Mouse (Mus musculus): ENCODE measurements around the gene Serinc5.

The Serinc5 gene

GRCm38 (mm10) chr13:92665008-92665407 is 54.1 kb downstream of the Serinc5 start:
- DNase-seq (ENCODE audit: low read depth, low spot score): no peak

DNA sequence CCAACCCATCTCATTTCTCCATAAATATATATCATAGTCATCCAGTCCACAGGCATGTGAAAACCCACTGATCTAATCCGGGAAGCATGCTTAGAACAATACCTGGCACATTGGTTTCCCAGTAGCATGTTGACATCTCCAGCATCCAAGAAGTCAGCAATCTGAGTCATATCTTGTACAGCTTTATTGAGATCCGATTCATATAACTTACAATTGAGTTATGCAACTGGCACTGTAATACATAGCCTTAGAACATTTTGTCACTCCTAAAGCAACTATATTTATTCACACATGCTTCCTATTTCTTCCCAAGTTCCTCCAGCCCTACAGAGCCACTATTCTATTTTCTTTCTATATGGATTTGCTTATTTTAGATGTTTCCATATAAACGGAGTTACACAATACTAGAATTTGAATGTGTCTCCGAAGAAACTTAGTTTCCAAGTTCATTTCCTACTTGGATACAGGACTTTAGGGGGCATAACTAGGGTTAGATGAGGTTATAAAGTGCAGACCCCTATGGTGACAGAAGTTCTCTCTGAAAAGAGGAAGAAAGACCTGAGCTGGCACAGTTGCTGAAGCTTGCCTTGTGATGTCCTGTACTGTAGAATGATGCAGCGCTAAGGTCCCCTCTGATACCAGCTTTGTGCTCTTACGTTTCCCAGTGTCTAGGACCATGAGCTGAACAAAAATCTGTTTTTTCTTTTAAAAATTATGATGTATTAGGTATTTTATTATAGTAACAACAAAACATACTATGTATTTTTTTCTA is 57.5 kb downstream of the Serinc5 start:
- DNase-seq (ENCODE audit: low read depth, low spot score): no peak

GRCm38 (mm10) chr13:92671727-92672126 is 60.8 kb downstream of the Serinc5 start:
- no peak for DNase-seq (ENCODE audit: low read depth, low spot score)

GRCm38 (mm10) chr13:92674676-92675075 is 63.8 kb downstream of the Serinc5 start:
- DNase-seq (ENCODE audit: low read depth, low spot score): no peak

- no peak for DNase-seq (ENCODE audit: low read depth, low spot score)
Measured at GRCm38 (mm10) chr13:92675308-92675707, 64.4 kb downstream of the Serinc5 start.

DNA sequence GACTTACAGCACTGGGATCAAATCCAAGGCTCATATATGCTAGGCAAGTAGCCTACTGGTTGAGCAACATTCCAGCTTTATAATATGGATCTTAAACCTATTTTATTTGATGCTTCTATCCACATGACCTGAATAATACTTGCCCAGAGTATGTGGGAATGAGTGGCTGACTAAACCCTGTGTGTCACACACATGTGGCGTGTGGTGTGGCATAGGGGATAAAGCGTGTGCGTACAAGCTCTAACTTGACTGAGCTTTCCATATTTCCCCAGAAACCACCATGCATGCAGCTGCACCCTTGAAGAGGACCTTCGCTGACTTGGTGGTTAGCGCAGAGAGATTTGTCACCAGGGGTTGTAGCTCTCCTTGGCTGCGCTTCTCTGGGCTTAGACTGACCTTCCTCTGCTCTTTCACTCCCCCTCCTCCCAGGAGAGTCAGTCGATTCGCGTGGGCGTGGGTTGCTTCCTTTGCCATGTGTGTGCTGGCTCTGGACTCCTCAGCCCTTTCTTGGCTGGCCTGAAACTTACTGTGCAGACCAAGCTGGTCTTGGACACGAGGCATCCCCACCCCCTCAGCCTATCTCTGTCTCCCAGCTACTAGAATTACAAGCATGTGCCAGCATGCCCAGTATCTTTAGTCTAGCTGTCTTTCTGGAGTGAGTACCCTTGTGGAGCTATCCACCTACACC is 65.2 kb downstream of the Serinc5 start:
- no peak for DNase-seq (ENCODE audit: low read depth, low spot score)

DNA sequence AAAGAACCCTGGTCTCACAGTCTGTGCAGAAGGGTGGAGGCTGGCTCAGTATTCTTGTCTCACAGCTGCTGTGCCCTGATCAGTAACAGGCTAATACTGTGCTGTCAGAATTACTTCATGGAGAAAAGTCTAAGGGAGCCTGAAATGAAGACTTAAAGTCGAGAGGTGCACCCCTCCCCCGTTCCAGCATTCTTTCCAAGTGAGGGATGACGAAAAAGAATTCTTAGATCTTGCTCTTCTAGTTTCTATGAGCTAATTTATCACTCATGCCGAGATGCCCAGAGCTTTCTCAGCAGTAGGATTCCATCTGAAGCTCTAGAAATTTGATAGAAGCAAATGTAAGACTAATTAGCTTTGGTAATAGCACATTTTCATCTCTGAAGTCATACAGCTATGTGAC is 66.8 kb downstream of the Serinc5 start:
- no peak for DNase-seq (ENCODE audit: low read depth, low spot score)

- DNase-seq (ENCODE audit: low read depth, low spot score): no peak
Measured at GRCm38 (mm10) chr13:92679661-92680060, 68.8 kb downstream of the Serinc5 start.

DNA sequence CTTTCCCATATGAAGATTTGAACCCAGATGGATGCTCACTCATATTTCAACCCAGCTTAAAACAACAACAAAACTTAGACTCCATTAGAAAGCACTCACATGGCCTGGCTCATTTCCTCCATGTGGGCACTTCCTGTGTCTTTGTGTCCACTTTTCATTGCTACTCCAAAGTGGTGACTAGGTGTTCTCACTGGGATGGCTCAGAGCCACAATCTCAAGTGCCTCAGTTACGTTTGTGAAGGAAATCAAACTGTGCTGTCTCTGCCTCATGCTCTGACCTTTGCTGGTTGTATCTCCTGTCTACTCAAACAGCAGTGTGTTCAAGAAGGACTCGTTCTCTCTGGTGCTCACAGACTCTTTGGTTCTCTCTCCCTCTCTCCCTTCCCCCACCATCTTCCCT is 70.7 kb downstream of the Serinc5 start:
- DNase-seq (ENCODE audit: low read depth, low spot score): no peak

- DNase-seq (ENCODE audit: low read depth, low spot score): no peak
Measured at GRCm38 (mm10) chr13:92682833-92683232, 71.9 kb downstream of the Serinc5 start.

- no peak for DNase-seq (ENCODE audit: low read depth, low spot score)
Measured at GRCm38 (mm10) chr13:92683464-92683863, 72.6 kb downstream of the Serinc5 start.

- no peak for DNase-seq (ENCODE audit: low read depth, low spot score)
Measured at GRCm38 (mm10) chr13:92684310-92684709, 73.4 kb downstream of the Serinc5 start.

- no peak for DNase-seq (ENCODE audit: low read depth, low spot score)
Measured at GRCm38 (mm10) chr13:92685273-92685672, 74.4 kb downstream of the Serinc5 start.

DNA sequence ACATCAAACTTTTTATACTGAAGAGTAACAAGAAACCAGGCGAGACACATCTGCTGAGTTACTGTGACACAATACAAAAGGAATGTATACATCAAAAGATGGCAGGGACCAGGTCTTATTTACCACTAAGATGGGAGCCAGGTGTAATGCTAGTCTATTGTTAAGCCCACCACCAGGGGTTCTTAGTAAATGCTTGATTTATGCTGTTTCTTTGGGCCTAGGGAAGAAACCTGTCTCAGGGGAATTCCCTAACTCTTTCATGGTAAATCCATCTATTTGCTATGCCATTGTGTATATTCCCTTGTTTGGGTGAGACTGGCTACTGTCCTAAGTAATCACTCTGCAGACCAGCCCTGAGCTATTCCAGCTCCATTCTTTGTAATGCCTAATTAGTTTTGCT is 76.3 kb downstream of the Serinc5 start:
- peak; percentile 76 for DNase-seq (ENCODE audit: low read depth, low spot score)

DNA sequence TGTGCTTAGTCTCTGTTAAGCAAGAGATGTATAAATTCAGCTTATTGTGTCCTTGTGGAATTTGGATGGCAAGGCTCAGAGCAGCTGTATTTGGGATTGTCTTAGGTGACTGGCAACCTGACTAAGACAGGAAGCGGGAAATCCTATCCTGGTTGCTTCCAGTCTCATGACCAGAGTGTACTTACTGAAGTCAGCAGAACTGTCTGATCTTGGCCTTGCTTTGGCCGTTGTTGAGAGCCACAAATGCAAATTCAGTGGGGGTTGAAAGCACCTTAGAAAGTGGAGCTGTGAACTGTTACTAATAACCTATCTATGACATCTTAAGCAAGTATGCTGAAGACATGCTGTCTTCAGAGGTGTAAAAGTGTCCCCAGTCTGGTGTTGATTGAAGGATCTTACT is 78.2 kb downstream of the Serinc5 start:
- no peak for DNase-seq (ENCODE audit: low read depth, low spot score)

GRCm38 (mm10) chr13:92693866-92694550 is 83.1 kb downstream of the Serinc5 start:
- no peak for DNase-seq (ENCODE audit: low read depth, low spot score)

GRCm38 (mm10) chr13:92696491-92696939 is 85.6 kb downstream of the Serinc5 start:
- DNase-seq (ENCODE audit: low read depth, low spot score): no peak

- DNase-seq (ENCODE audit: low read depth, low spot score): no peak
Measured at GRCm38 (mm10) chr13:92697141-92697540, 86.2 kb downstream of the Serinc5 start.

- DNase-seq (ENCODE audit: low read depth, low spot score): peak; percentile 63
Measured at GRCm38 (mm10) chr13:92698781-92699180, 87.9 kb downstream of the Serinc5 start.

DNA sequence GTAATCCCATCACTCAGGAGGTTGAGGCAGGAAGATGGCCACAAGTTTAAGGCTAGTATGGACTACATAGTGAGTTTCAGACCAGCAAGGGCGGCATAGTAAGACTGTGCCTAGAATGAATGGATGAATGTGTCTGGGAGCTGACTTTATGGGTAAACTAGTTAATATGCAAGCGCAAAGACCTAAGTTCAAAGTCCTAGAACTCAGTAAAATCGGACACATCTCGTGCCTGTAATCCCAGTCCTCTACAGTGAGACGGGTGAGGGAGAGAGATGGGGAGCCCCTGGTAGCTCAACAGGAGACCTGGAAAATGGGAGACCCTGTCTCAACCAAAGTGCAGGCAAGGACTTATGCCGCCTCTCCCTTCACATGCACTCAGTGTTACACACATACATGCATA is 88.5 kb downstream of the Serinc5 start:
- no peak for DNase-seq (ENCODE audit: low read depth, low spot score)

DNA sequence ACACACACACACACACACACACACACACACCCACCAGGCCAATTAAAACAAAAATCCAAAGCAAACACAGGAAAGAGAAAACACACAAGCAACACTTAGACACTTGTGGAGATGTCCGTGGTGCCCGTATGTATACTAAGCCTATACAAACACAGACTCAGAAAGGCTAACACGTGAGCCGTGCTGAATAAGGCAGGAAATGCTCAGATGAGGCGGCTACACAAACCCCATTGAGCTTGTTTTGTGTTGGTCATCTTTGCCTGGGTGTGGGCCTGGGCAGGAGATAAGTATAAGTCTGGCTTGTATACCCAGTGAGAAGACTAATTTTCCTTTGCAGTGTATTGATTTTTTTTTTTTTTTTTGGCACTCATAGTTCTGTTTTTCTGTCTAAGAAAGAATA is 91.1 kb downstream of the Serinc5 start:
- DNase-seq (ENCODE audit: low read depth, low spot score): no peak

GRCm38 (mm10) chr13:92703241-92704027 is 92.5 kb downstream of the Serinc5 start:
- DNase-seq (ENCODE audit: low read depth, low spot score): peak; percentile 91
